Mouse (Mus musculus) gastrocnemius, postnatal 4 days (tissue): ENCODE results near the gene Neurl1a. TPM values are rescaled to one million over a fixed set of nuclear protein-coding genes. Genes with fewer than 3 reads are reported as not detected.
A peak's percentile ranks its signal among the peaks of the same experiment; 100 is the strongest.

Source experiments
- DNase-seq, 2 experiments: peaks; one replicate each; pipeline ENCODE4 v3.0.0; 2021 to 2022; ENCODE audit warnings: low spot score in 2 of 2, mixed read lengths in 2 of 2
- total RNA-seq, 2 experiments: library from RNA; stranded (reverse); gene quantifications; 2 replicates each; pipeline ENCODE4 v1.2.3; 2021

Gene Neurl1a
- total RNA-seq, 2 experiments from 2014 or later: 30.8 to 33.0 TPM

DNA sequence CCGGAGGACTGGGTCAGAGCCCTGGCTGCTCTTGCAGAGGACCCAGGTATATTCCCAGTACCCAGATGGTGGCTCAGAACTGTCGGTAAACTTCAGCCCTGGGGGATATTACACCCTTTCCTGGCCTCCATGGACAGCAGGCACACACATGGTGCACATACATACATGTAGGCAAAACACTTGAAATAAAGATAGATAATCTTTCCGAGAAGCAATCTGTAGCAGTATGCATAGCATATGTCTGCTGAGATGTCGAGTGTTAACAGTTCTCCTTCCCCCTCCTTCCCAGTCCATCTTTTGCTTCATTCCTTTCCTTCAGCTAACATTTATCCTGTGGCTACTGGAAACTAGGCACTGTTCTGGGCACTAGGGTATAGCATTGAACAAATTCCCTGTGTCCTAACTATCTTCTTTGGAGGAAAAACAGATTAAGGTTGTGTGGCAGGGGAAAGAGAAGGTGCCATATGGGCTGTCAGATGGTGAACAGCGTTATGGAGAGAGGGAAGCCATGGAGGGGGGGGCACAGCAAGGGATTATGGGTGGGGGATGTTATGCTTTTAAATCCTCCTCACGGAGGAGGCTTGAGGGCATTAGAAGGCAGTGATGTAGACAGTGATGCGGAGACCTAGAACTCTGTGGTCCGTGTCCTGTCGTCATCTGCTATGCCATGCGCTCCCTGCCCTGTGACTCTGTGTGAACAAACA is 33.1 kb downstream of the Neurl1a start:
- no peak for DNase-seq

DNA sequence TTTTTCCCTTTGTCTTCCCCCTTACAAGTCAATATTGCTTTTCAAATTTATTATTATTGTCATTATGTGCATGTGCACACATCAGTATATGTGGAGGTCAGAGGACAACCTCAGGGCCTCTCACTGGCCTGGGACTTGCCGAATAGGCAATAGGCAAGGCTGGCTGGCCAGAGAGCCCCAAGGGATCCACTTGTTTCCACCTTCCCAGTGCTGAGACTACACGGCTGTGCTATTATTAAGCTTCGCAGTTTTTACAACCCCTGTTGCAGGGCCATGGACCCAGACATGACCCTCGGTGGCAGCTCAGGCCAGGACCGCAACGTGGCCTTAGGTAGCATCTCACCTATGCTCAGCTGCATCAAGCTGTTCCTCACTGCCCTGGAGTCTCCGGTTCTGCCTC is 33.8 kb downstream of the Neurl1a start:
- no peak for DNase-seq

DNA sequence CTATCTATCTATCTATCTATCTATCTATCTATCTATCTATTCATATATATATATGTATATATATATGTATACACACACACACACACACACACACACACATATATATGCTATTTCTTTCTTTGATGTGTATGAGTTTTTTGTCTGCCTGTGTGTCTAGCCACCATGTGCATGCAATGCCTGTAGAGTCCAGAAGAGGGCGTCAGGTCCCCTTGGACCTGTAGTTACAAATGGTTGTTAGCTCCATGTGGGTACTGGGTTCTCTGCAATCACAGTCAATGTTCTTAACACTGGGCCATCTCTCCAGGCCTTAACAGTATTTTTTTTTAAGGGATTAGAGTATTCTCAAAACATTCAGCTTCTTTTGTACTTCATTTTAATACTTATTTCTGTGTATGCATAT is 34.9 kb downstream of the Neurl1a start:
- no peak for DNase-seq

DNA sequence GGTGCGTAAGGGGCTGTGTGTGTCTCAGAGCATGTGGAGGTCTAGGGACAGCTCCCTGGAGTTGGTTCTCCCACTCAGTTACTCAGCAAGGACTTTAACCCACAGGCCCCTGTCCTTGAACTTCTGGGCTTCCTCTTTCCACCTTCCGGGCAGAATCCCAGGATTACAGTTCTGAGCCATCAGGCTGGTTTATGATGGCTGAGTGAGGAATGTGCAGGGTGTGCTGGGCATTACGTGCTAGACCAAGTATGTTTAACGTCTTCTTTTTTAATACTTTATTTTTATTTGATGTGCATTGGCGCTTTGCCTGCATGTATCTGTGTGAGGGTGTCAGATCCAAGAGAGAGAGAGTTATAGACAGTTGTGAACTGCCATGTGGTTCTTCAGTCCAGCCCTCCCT is 38.1 kb downstream of the Neurl1a start:
- DNase-seq: no peak

DNA sequence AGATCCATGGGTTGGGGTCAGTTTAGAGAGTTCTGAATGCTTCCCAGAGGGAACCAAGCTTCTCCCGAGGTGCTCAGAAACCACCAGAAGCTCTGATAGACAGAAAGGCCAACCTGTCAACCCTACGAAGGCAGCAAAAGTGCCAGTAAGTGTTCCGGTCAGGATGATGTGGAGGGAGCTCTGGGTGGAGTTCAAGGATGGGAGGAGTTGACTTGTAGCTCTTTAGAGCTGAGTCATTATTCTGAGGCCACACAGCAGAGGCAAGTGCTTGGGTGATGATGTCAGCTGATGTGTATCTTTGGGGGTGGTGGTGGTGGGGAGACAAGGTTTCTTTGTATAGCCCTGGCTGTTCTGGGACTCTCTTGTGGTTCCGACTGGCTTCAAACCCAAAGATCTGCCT is 41.0 kb downstream of the Neurl1a start:
- DNase-seq: no peak

DNA sequence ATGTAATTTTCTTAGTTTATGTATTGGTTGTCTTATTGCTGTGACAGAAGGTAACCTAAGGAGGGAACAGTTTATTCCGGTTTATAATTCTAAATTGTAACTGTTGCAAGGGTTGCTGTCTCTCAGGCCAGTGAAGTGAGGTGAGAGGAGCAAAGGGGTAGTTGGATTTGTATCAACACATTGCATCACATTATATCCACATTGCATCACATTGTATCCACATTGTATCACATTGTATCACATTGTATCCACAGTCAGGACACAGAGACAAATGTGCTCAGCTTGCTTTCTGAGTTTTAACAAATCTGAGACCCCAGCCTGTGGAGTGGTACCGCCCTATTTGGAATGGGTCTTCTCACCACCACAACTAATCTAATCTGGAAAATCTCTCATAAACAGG is 41.6 kb downstream of the Neurl1a start:
- DNase-seq: no peak

DNA sequence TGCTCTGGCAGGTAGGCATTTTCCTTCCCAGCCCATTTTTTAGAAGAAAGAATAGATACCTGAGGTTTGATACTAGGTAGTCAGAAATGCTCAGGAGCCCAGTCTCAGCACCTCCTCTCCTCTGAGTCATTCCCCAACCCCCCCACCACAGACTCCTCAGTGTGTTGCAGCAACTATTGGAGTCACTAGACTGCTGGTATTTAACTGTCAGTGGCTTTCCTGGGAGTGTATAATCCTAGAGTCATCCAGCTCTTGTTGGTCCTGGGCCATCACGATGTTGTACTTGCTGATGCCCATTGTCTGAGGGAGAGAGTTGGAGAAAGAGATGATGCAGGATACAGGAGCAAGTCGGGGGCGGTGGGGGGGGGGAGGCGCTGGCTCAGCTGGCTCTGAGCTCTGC is 42.4 kb downstream of the Neurl1a start:
- no peak for DNase-seq

DNA sequence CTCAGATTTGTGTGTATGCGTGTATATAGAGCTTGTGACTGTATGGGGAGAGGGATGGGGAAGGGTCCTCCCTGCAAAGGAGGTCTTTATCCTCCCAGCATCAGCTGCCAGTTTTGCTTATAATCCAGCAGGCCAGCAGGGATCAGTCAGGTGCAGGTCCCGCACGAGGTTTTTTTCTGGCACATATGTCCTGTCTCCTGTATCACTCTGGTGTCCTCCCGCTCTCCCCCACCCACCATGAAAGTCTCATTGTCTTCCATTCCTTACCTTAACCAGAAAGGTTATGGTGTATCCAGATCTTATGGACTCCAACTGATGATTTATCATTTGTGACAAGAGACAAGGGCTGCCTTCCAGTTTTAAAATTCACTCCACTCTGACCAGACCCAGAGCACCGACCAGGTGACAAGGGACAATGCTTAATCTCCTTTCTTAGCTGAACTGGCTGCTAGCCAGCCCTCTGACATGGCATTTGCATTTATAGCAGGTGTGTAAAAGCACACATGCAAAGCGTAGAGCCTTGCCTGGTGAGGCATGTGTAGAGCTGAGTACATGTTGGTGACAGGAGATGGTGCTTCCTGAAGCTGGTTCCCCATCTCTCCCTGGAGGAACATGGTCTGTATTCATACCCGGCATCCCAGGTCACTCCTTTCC is 43.0 kb downstream of the Neurl1a start:
- no peak for DNase-seq

DNA sequence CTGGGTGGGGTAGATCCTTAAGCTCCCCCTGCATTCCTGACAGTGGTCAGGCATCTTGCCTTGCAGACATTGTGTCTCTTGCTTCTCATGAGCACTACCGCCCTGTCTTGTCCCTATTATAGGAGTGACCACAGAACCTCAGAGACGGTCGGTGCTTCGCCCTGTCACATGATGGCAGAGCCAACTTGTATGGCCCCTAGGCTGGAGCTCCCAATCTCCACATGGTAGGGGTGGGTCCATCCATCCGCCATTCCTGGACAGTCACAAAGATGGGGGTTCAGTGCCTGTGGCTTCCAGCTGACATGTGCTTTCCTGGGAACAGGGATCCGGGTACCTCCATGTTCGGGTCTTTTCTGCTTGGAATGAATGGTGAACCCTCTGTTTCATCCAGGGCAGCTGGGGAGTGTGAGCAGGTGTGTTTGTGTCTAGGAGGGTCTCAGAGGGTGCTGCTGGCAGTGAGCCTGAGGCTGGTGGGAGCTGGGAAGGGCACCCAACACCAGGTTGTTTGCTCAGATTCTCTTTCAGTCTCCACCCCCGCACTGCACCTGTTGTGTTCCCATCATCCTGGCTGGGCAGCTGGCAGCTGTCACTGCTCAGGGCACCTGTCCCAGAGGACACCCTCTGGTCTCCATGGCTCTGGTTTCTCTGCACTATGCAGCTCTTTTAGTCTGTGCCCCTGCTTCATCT is 43.7 kb downstream of the Neurl1a start:
- peak; percentile 42 to 70 for DNase-seq

DNA sequence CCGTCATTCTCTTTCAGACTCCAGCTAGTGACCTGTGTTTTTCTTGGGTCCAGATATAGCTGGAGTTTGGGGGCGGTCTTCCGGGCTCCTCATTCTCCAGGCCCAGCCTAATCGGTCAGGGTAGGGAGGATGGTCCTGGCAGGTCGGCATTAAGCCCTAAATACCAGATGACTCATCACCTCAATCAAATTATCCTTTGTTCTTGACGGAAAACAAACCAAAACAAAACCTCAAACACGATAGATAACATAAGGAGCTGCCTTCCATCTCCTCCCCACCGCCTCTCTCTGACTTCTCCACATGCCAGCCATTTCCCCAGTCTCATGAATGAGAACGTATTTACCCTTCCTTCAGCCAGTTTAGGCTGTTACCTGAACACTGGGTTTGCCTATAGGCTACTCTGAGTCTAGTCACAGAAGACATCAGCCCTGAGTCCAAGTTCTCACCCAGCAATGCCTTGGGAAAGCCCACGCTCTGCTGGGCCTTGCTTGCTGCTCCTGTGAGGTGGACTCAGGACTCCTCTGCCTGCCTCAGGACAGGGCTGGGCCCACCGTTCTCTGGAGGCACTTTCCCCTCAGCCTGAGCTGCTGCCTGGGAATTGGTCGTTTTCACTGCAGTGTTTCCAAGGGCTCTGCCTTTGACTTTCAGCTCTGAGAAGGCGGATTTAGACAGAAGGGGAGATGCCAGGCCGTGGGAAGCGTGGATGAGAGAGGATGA is 44.4 kb downstream of the Neurl1a start:
- no peak for DNase-seq

DNA sequence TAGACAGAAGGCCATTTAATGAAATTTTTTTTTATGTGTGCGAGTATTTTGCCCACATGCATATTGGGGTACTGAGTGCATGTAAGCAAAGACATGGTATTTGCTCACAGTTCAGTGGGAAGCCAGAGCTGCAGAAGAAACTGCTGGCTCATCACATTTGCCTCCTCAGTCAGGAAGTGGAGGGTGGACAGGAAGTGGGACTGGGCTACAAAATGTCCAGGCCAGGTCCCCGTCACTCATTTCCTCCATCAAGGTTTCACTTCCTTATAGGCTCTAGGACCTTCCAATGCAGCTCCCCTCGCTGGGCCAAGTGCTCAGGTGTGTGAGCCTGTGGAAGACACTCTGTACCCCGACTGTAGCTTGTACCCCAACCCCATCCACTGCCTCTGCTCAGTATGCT is 46.1 kb downstream of the Neurl1a start:
- no peak for DNase-seq

DNA sequence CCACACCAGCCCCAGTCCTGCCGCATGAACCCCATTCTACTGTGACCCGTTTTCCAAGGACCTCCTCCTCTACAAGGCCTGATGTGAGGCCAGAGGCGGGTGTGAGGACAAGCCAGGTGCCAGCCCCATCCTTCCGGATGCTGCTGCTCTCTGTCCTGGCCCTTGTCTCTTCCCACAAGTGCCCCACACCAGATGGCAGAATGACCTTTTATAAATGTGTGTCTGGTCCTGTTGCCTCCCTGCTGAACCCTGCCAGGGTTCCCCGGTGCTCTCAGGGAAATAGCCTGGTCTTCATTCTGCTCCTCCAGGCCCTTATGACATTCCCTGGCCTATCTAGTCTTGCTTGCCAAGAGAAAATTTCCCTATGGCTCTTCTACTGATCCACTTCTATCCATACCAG is 47.2 kb downstream of the Neurl1a start:
- no peak for DNase-seq

DNA sequence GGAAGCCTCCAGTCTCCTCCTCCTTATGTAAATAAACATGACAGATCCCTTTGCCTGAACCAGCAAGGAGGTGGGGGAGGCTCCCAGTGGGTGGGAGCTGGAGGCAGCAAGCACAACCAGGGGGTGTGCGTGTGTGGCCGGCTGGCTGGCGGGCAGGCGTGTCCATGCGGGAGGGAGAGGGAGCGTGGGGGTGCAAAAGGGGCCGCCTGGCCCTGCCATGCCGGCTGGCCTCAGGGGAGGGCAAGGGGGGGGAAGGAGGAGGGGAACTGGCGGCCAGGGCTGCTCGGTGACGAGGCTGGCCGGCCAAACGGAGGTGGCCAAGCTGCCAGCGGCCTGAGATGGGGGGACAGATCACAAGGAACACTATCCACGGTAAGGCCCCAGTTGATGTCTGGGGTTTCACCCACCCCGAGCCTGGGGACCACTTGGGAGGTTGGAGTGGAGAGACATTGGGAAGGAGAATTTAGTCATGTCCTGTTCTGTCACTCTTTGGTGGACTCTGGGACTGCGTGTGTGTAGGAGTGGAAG is 50.2 kb downstream of the Neurl1a start:
- DNase-seq: peak; percentile 56 to 63

DNA sequence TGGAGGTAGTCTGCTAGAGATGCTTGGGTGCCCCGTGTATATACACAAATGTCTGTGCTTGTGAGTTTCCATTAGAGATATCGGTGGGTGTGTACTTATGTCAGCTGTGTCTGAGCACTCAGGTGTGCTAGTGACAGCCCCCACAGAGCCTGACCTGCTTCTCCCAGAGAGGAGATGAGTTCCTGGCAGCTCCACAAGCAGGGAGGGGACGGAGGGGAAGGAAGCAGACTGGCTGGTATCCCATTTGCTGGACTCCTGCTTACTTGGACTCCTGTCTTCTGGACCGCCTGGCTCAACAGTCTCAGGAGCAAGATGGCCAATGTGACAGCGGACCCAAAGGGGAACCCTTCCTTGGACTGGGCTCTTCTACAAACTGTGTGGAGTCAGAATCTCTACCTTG is 50.8 kb downstream of the Neurl1a start:
- DNase-seq: no peak

DNA sequence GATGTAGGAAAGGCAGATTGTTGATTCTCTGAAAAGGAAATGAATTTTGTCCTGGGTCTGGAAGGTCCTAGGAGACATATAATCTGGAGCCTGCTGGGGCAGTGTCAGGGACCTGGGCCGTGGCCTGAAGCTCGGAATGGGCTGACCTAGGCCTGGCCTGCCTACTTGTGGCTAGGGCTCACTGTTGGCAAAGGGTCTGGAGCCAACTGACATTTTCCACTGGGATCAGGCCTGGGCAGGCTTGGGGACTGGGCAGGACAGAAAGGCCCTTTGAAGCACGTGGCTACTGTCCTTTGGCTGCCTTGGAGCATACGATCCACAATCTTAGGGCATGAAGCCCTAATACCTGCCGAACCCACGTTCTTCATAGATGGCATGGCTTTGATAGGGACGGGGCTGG is 51.5 kb downstream of the Neurl1a start:
- no peak for DNase-seq

DNA sequence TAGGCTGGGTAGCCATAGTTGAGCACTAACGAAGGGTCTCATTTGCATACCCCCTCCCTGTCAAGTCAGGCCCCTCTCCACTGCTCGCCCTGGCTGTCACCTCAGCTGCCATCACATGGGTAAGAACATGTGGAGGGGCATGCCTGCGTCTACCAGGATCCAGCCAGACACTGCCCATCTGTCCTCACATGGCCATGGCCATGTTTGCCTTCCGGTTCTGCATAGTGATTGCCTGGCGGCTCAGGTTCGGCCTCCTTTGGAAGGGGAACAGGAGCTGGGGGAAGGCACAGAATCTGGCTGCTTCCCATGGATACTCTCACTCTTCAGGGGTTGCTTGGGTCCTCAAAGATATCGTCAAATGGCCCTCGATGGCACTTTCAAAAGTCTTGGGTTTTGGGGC is 52.1 kb downstream of the Neurl1a start:
- no peak for DNase-seq

DNA sequence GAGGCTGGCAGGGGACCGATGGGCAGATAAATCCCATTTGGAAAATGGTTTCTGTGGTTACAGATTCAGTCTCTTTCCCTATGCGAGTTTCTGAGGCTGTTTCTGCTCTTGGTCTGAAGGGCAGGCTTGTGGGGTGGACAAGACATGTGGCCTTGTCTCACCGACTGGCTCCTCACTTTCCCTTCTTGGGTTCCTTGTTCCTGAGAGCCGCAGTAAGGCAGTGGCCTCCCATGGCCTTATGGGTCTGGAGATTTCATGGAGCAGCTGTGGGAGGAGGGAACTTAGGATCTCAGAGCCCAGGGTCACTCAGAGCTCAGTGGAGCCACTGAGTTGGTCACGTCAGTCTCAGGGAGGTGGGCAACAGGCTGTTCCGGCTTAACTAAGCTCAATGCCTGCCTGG is 52.8 kb downstream of the Neurl1a start:
- no peak for DNase-seq

DNA sequence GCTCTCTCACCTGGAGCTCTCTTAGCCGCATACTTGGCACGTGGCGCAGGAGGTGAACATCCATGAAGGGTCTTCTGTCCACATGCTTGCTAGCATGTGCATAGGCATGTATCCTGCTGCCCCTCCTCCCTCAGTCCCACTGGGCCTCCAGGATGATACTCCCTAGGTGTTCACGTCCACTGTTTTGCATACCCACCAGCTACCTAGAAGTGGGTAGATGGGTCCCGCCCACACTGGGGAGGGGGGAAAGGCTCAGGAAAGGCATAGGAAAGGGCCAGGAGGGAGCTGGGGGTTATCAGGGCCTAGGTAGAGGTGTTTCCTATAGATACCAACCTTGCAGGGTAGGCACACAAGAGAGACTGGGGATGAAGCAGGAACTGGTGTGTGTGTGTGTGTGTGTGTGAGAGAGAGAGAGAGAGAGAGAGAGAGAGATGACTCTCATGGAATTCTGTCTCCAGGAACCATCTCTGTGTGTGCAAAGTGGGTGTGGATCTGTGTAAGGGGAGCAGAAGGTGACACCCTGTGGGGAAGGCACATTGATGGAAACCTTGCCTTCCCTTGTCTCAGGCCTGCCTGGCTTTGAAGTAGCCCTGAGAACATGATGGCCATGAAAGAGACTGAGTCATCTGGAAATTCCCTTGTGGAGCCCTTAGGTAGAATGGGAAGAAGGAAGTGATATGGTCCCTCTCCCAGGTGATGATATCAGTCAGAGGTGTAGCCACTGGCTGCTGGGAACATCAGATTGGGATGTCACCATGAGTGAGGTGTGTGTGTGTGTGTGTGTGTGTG is 53.7 kb downstream of the Neurl1a start:
- no peak for DNase-seq

DNA sequence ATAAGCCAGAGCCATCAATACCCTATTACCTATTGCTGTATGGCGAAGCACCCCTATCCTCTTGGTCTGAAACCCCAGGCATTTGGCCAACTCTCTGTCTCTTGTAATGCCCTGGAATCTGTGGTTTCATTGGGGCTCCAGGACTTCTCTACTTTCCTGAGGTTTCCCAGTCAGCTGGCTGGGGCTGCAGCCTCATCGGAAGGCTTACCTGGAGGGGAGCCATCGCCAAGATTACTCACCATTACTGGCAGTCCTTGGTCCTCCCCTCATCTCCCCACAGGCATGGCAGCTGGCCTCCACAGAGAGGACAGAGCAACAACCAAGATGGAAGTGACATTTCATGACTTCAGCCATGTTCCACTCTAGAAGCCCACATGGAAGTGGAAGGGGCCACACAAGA is 54.5 kb downstream of the Neurl1a start:
- DNase-seq: no peak

DNA sequence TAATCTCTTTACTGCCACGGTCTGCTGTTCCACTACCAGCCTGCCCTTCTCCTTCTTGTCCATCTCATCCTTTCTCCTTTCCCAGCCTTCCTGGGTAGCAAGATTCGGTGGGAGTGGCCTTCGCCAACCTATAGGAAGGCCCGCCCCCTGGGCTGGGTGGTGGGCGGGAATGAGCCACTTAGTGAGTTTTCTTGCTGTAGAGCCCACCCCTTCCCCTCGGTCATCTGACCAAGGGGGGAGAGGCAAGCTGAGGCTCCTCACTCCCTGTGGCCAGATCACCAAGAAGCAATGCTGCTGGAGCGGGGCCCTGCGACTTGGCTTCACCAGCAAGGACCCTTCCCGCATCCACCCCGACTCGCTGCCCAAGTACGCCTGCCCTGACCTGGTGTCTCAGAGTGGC is 61.5 kb downstream of the Neurl1a start:
- no peak for DNase-seq

DNA sequence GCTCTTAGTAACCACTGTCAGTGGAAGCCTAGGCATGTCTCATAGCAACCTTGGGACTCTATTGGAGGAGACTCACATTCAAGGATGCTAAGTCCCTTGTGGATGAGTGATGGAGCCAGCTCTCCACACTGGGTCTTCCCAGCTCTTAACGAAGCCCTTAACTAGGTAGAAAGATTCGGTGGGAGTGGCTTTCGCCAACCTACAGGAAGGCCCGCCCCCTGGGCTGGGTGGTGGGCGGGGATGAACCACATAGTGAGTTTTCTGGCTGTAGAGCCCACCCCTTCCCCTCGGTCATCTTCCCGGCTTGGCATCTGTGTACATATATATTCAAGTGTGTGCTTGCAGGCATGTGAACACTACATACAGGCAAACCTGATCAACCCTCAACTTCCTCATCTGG is 62.3 kb downstream of the Neurl1a start:
- DNase-seq: no peak
